Mouse (Mus musculus) embryonic facial prominence, embryonic 12.5 days (tissue): ENCODE data around the gene Traf3. TPM values are rescaled to one million over a fixed set of nuclear protein-coding genes. Genes with fewer than 3 reads are reported as not detected.

Source experiments
- ATAC-seq: fragments of 200-750 bp; cut with Nextera tagmentation; 2 replicates; pipeline ENCODE4 v1.8.0; 2017; ENCODE audit not compliant: insufficient number of reproducible peaks, insufficient read depth, low FRiP score, low TSS enrichment
- H3K27ac ChIP-seq: fragments of 300-500 bp; sonication (generic); 2 replicates; pipeline ENCODE4 v1.5.1; 2016; ENCODE audit warnings: mild to moderate bottlenecking
- H3K27me3 ChIP-seq: fragments of 300-500 bp; sonication (generic); 2 replicates; pipeline ENCODE4 v1.6.1; 2016; ENCODE audit warnings: mild to moderate bottlenecking, moderate library complexity
- H3K36me3 ChIP-seq: fragments of 300-500 bp; sonication (generic); 2 replicates; pipeline ENCODE4 v1.6.1; 2016; ENCODE audit warnings: mild to moderate bottlenecking
- H3K4me1 ChIP-seq: fragments of 300-500 bp; sonication (generic); 2 replicates; pipeline ENCODE4 v1.6.1; 2016
- H3K4me2 ChIP-seq: fragments of 300-500 bp; sonication (generic); replicated peaks from 2 replicates; pipeline ENCODE4 v1.6.1; 2016; ENCODE audit warnings: mild to moderate bottlenecking, moderate library complexity
- H3K4me3 ChIP-seq: fragments of 300-500 bp; sonication (generic); 2 replicates; pipeline ENCODE4 v1.5.1; 2016; ENCODE audit warnings: mild to moderate bottlenecking
- H3K9ac ChIP-seq: fragments of 300-500 bp; sonication (generic); 2 replicates; pipeline ENCODE4 v1.6.1; 2016; ENCODE audit warnings: mild to moderate bottlenecking, moderate library complexity
- H3K9me3 ChIP-seq: fragments of 300-500 bp; sonication (generic); 2 replicates; pipeline ENCODE4 v1.6.1; 2016; ENCODE audit warnings: mild to moderate bottlenecking, moderate library complexity
- WGBS: fragments of 180-500 bp; shearing (Covaris S2); methylation state at CpG from one replicate; pipeline ENCODE4 v1.1.7; 2016; 5-methylcytosine and 5-hydroxymethylcytosine counted together
- polyA plus RNA-seq: library from polyadenylated mRNA; unstranded; fragments of >200 nt; fragmentation: Nextera tagmentation; extraction: Ambion mirVana; gene quantifications from 2 replicates; pipeline ENCODE4 v1.2.1, GENCODE M21; 2016

Traf3 gene
- polyA plus RNA-seq, 1 experiment from 2014 or later = 15.8 TPM

DNA sequence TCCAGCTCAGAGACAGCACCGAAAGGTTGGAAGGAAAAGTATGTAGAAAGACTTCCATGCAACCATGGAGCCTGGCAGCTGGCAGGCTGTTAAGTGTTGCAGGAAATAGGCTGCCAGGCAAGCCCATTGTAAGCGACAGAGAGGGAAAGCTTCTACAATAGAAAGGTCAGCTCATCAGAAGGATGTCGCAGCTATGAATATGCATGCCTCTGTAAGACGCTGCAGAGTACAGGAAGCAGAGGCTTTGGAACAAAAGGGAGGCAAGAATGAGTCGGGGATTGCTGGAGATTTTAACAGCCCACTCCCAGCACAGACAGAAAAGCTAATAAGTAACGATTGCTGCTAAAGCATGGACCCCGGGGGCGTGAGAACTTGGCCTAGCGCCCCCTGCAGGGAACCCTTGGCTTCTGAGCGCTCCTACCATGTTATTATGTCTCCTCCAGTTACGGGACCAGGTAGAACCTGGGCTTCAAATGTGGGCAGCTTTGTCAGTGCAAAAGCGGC lies 23.1 kb upstream of the Traf3 start:
- WGBS = 23% methylated on average over 12 of the region's 12 CpGs
- no peak overlapping the region for H3K4me2 ChIP-seq
- H3K27ac ChIP-seq = no peak overlapping the region
- H3K9ac ChIP-seq = no peak overlapping the region
- no peaks in the 10 kb centered on the region for H3K9me3 ChIP-seq
- H3K36me3 ChIP-seq = no peaks in the 10 kb centered on the region
- peaks cover 17% of the 10 kb centered on the region; the same call in 1 of the 2 replicates for H3K4me1 ChIP-seq
- no peak overlapping the region for H3K4me3 ChIP-seq
- ATAC-seq = peak; percentile 12; the same call in 1 of the 2 replicates
- H3K27me3 ChIP-seq = no peaks in the 10 kb centered on the region

DNA sequence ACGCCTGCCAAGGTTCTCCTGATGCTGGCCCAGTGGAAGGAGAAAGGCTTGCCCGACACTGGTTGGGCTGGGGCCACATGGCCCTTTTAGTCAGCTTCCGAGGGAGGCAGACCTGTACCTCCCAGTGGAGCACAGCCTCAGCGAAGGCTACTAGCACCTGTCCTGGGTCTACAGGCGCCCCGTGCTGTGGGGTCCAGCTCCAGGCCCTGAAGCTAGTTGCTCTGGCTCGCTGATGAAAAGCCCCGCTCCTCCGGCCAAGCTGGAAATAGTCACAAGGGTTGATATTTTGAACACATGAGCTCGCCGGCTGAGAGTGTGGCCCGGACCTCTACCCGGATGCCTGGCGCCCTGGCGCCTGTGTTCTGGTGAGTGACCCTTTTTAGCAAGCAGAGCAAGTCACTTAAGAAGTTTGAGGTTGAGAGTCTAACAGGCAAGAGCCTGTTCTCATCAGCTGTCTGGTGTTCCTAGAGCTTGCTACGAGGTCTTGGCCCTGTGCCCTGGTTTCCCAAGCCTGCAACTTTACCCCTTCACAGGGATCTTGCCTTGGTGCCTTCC lies 22.6 kb upstream of the Traf3 start:
- WGBS = 64% methylated on average over 16 of the region's 16 CpGs
- no peaks in the 10 kb centered on the region for H3K36me3 ChIP-seq
- peaks cover 17% of the 10 kb centered on the region; the same call in 1 of the 2 replicates for H3K4me1 ChIP-seq
- no peak overlapping the region for H3K4me2 ChIP-seq
- no peaks in the 10 kb centered on the region for H3K27me3 ChIP-seq
- no peak overlapping the region for H3K9ac ChIP-seq
- no peaks in the 10 kb centered on the region for H3K9me3 ChIP-seq
- no peak overlapping the region for H3K27ac ChIP-seq
- ATAC-seq = 0 out of 2 replicates have a peak, but pooled peaks have one; percentile 11
- H3K4me3 ChIP-seq = no peak overlapping the region

DNA sequence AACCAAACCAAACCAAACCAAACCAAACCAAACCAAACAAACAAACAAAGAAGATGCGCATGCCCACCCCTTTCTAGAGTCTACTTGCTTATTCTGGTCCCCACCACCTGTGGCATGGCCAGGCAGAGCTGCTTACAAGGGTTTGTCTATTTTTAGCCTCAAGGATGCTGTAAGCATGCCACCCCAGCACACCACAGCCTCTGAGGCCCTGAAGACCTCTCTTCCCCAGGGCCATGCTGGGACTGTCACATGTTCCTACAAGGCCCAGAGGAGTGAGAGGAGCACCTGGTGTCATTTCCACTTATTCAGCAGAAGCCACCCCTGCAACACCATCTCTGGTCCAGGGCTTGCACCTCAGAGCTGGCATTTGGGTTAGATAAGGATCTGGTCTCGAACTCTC lies 21.6 kb upstream of the Traf3 start:
- Histone ChIP-seq H3K9ac (no peak overlapping the region), H3K36me3 (no peaks in the 10 kb centered on the region), H3K9me3 (no peaks in the 10 kb centered on the region), H3K4me3 (no peak overlapping the region), H3K4me1 (peaks cover 17% of the 10 kb centered on the region; the same call in 1 of the 2 replicates), H3K27ac (no peak overlapping the region), H3K4me2 (no peak overlapping the region), H3K27me3 (no peaks in the 10 kb centered on the region)
- WGBS = 96% methylated on average over 2 of the region's 2 CpGs
- 0 out of 2 replicates have a peak, but pooled peaks have one; percentile 29 for ATAC-seq

DNA sequence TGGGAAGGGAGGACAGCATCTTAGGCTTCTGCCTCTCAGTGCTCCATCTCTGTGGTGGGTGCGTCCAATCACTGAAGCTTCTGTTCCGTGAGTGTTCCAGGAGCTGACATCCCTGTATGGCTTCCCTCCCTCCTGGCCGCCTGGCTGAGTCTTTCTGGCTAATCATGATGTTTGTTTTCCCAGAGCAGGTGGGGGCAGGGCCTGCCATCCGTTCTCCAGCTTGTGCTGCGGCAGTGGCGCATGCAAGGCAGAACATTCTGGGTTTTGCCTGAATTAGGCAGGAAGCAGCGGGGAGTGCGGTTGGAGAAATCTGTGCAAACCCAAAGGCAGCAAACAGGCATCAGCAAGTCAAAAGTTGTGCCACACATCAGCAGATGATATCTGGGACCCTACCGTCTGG lies 20.9 kb upstream of the Traf3 start:
- H3K4me2 ChIP-seq = no peak overlapping the region
- peaks cover 20% of the 10 kb centered on the region; the same call in 1 of the 2 replicates for H3K4me1 ChIP-seq
- H3K27ac ChIP-seq = peak overlapping the region; percentile 43; the same call in 1 of the 2 replicates
- H3K4me3 ChIP-seq = no peak overlapping the region
- no peaks in the 10 kb centered on the region for H3K27me3 ChIP-seq
- 33% methylated on average over 9 of the region's 9 CpGs for WGBS
- no peaks in the 10 kb centered on the region for H3K36me3 ChIP-seq
- H3K9me3 ChIP-seq = no peaks in the 10 kb centered on the region
- no peak for ATAC-seq
- peak overlapping the region; percentile 10; the same call in 1 of the 2 replicates for H3K9ac ChIP-seq

DNA sequence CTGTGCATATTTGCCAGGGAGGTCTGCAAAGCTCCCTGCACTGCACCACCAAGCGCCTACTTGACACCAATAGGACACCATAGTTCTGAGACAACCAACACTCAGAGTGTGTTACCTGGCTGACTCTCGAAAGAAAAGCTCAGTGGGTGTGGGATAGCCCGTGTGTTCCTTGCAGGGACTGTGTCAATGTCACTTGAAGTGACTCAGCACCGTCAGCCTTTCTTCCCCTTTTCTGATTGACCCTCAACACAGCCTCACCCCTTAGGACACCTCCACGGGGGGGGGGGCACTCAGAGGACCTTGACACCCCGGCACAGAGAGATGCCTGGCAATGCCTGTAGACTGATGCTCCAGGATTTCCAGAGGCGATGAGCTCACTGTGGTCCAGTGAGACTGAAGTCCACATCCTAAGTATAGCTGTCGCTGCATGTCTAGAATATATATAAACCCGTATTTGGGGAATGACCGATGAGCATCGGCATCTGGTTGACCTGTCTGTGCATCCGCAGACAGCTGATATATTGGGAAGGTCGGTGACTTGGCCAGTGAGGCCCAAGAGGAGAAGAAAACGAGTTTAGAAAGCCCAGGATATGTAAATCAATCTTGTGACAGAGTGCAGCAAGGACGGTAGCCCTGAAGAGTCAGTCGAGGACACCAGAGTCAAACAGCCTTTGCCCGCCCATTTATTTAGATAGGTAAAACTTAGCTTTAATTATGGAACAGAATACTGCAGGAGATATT lies 16.5 kb upstream of the Traf3 start:
- Histone ChIP-seq H3K9me3 (no peaks in the 10 kb centered on the region), H3K27ac (no peak overlapping the region)
- 68% methylated on average over 17 of the region's 17 CpGs for WGBS

DNA sequence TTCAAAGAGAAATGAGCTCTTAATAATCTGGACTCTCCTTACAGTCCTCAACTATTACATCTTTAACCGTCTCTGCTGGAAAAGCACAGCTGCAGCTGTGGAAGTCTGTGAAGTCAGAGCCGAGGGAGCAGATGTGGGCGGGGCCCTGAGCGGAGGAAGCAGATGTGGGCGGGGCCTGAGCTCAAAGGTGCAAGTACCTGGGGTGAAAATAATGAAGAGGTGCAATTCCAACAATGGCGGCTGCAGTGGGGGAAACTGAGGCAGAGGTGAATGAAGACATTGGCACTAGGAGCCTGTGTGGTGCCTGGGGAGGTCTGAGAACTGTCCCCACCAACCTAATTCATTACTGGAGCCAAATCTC lies 16.0 kb upstream of the Traf3 start:
- Histone ChIP-seq H3K27me3 (no peaks in the 10 kb centered on the region), H3K4me3 (no peak overlapping the region), H3K36me3 (no peaks in the 10 kb centered on the region), H3K4me2 (no peak overlapping the region), H3K4me1 (peaks cover 10% of the 10 kb centered on the region; the same call in 1 of the 2 replicates), H3K9ac (no peak overlapping the region), H3K27ac (no peak overlapping the region), H3K9me3 (peaks cover 2% of the 10 kb centered on the region; the same call in 1 of the 2 replicates)
- WGBS = 9% methylated on average over 6 of the region's 6 CpGs
- no peak for ATAC-seq

More for the DNA sequence above, 16.5 kb upstream of the Traf3 start:
- ATAC-seq = no peak
- Histone ChIP-seq H3K4me2 (no peak overlapping the region), H3K27me3 (no peaks in the 10 kb centered on the region), H3K4me1 (peaks cover 16% of the 10 kb centered on the region; the same call in 1 of the 2 replicates), H3K4me3 (no peak overlapping the region), H3K9ac (no peak overlapping the region), H3K36me3 (no peaks in the 10 kb centered on the region)

DNA sequence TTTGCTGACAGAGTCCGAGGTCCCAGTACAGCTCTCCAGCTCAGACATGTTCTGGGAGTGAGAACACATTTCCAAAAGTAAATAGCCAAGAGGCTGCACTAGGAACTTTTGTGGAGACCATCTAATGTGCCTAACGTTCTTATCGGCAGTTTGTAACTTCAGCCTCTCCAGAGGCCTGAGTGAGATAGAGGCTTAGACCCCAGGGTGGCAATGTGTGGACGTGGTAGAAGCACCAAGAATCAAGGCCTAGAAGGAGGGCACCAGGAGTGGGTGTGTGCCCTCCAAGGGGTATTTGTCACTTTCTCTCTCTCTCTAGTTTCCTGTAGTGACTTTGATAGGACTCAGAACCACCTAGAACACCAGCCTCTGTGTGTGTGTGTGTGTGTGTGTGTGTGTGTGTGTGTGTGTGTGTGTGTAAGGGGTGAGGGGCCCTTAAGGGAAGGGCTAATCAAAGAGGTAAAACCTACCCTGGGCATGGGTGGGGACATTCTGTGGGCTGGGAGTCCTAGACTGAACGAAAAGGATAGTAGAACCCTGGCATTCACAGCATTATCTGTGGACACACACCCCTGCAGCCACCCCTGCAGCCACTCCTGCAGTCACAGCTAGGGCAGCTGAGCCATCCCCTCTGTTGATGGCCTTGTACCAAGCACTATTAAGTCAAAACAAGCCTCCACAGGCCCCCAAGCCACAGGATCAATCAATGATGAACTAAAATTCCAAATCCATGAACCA lies 14.6 kb upstream of the Traf3 start:
- Histone ChIP-seq H3K9me3 (peaks cover 4% of the 10 kb centered on the region; the same call in 1 of the 2 replicates), H3K27me3 (no peaks in the 10 kb centered on the region), H3K9ac (no peak overlapping the region), H3K27ac (no peak overlapping the region), H3K4me2 (no peak overlapping the region), H3K36me3 (no peaks in the 10 kb centered on the region), H3K4me1 (0 out of 2 replicates have a peak, but pooled peaks cover 4% of the 10 kb centered on the region), H3K4me3 (no peak overlapping the region)
- 83% methylated on average over 5 of the region's 5 CpGs for WGBS
- ATAC-seq = no peak

DNA sequence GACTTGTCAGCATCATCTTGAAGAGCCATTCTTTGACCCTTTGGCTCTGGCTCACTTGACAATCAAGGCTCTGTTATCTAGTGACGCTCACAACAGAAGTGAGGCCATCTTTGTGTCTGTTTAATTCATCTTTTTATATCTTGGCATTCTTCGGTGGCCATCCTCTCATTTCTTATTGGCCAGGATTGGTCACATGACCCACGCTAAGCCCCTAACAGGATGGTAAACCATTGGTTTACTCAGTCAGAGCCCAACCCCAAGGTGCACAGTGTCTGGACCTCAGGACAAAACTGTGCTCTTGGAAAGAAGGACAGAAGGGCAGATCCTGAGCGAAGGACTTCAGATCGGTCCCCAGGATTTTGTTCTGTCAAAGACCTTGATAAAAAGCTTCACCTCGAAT lies 13.6 kb upstream of the Traf3 start:
- 85% methylated on average over 6 of the region's 6 CpGs for WGBS
- Histone ChIP-seq H3K4me2 (no peak overlapping the region), H3K27ac (no peak overlapping the region), H3K27me3 (no peaks in the 10 kb centered on the region), H3K4me3 (no peak overlapping the region), H3K36me3 (no peaks in the 10 kb centered on the region), H3K9me3 (peaks cover 4% of the 10 kb centered on the region; the same call in 1 of the 2 replicates), H3K9ac (no peak overlapping the region), H3K4me1 (0 out of 2 replicates have a peak, but pooled peaks cover 4% of the 10 kb centered on the region)
- ATAC-seq = no peak

DNA sequence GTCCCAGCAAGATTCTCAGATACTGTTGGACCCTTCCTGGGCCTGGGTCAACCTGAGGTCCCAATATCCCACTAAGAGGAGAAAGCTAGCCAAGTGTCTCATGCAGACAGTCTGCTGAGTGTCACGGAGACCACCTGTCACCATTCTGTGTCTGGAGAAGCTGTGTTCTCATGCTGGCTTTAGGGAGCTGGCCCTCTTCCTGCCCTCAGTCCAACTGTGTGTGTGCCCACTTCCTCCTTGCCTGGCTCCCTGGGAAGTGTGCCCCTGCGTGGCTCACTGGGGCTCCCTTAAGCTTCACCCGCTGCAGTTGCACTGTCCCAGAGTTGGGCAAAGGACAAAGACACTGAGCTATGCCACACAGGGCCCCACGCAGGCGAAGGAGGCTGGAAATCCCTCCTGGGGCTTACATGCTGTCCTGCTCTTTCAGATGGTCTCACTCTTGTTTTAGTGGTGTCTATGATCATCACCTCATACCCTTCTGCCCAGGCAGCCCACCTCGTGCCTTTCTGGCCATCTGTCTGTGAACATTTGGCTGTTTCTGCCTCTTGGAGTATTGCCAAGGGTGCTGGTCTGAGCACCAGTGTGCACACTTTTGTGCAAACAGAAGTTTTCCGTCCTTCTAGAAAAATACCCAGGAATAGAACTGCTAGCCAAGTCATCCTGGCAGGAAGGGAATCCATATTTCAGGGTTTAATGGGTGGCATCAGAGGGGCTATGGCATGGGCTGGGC lies 13.0 kb upstream of the Traf3 start:
- H3K4me2 ChIP-seq = no peak overlapping the region
- H3K4me3 ChIP-seq = no peak overlapping the region
- WGBS = 70% methylated on average over 7 of the region's 7 CpGs
- H3K9me3 ChIP-seq = peaks cover 4% of the 10 kb centered on the region; the same call in 1 of the 2 replicates
- H3K36me3 ChIP-seq = no peaks in the 10 kb centered on the region
- H3K9ac ChIP-seq = no peak overlapping the region
- H3K27ac ChIP-seq = no peak overlapping the region
- no peaks in the 10 kb centered on the region for H3K27me3 ChIP-seq
- 0 out of 2 replicates have a peak, but pooled peaks cover 4% of the 10 kb centered on the region for H3K4me1 ChIP-seq
- no peak for ATAC-seq

DNA sequence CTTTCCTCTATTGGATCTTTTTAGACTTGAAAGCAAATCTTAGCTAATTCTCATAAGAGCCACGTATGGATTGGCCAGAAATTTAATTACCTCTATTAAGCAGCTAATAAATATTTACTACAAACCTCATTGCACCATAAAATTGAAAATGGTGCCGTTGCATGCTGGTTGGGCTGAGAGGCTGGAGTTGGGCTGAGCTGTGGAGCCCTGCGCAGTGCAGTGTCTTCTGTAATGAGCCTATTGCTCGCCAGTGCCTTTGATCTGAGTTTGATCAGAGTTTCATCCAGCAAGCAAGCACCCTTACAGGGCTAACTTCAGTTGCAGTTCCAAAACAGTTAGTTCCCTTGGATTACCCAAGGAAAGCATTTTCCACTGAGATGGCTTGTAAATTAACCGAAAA lies 12.2 kb upstream of the Traf3 start:
- WGBS = 76% methylated on average over 5 of the region's 5 CpGs
- peaks cover 4% of the 10 kb centered on the region; the same call in 1 of the 2 replicates for H3K9me3 ChIP-seq
- no peaks in the 10 kb centered on the region for H3K36me3 ChIP-seq
- no peak overlapping the region for H3K4me3 ChIP-seq
- no peak overlapping the region for H3K9ac ChIP-seq
- H3K27ac ChIP-seq = no peak overlapping the region
- 0 out of 2 replicates have a peak, but pooled peaks cover 4% of the 10 kb centered on the region for H3K4me1 ChIP-seq
- no peak overlapping the region for H3K4me2 ChIP-seq
- no peak for ATAC-seq
- no peaks in the 10 kb centered on the region for H3K27me3 ChIP-seq

DNA sequence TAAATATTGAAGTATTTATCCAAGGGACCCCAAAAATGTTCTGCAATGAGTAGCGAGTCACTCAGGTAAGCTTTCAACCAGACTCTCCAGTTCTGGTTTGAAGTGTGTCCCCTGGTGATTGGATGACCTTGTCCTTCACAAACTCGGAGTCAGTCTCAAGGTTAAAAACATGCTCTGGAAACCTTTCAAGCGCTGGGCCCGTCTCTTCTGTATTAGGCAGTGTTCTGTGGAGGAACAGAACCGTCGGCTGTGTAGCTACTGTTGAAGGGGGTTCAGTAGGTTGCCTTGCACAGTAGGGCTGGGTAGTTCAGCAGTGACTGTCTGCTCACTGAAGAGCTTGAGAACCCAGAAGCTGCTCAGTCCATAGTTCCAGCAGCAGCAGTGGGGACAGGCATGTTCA lies 11.5 kb upstream of the Traf3 start:
- H3K27me3 ChIP-seq = no peaks in the 10 kb centered on the region
- no peak overlapping the region for H3K9ac ChIP-seq
- no peak overlapping the region for H3K27ac ChIP-seq
- no peak overlapping the region for H3K4me2 ChIP-seq
- WGBS = 89% methylated on average over 6 of the region's 6 CpGs
- peaks cover 4% of the 10 kb centered on the region; the same call in 1 of the 2 replicates for H3K9me3 ChIP-seq
- 0 out of 2 replicates have a peak, but pooled peaks cover 4% of the 10 kb centered on the region for H3K4me1 ChIP-seq
- no peak overlapping the region for H3K4me3 ChIP-seq
- ATAC-seq = no peak
- no peaks in the 10 kb centered on the region for H3K36me3 ChIP-seq
